Comparison of ENCODE assay signal across 16 mouse cellular contexts in genomic region chr7:28814306-28815034, GRCm38 (mm10). TPM values are rescaled to one million over a fixed set of nuclear protein-coding genes. Genes with fewer than 3 reads are reported as not detected.
A peak's percentile ranks its signal among the peaks of the same experiment; 100 is the strongest.
DNase-seq lines count a peak whose midpoint lies in the region; ATAC-seq and TF ChIP-seq lines count a peak whose summit lies in the region.
"Had no signal": no experiment of that assay in that cellular context is flagged by ENCODE, and none has a peak within 500 bp of the region (broad histone marks: within the 10 kb centered on the region; RNA-seq: fewer than 3 reads in every experiment).

No protein-coding gene starts in this region.

- H3K4me1 ChIP-seq in heart, embryonic 12.5 days (replicated peaks), result peaks cover 71% of the 10 kb centered on the region
- peaks cover 77% of the 10 kb centered on the region for H3K4me1 ChIP-seq in liver, embryonic 13.5 days (replicated peaks)
- peaks cover 33% of the 10 kb centered on the region for H3K4me1 ChIP-seq in liver, postnatal 0 days (ENCODE audit: insufficient read depth)
- H3K4me1 ChIP-seq in MEL (ENCODE audit: control insufficient read depth in 1 of 2, insufficient read depth in 2 of 2, low read length in 2 of 2), result peaks cover 21 to 67% of the 10 kb centered on the region in 2 experiments
- peaks cover 81% of the 10 kb centered on the region for H3K4me1 ChIP-seq in liver, embryonic 15.5 days (replicated peaks)

- H3K27me3 ChIP-seq in heart, embryonic 12.5 days (replicated peaks), result no peaks in the 10 kb centered on the region
- no peaks in the 10 kb centered on the region for H3K27me3 ChIP-seq in liver, embryonic 13.5 days
- no peaks in the 10 kb centered on the region for H3K27me3 ChIP-seq in liver, postnatal 0 days (ENCODE audit: insufficient read depth, low read length)
- no peaks in the 10 kb centered on the region for H3K27me3 ChIP-seq in MEL (ENCODE audit: control insufficient read depth in 1 of 2, insufficient read depth in 2 of 2, low read length in 2 of 2)
- no peaks in the 10 kb centered on the region for H3K27me3 ChIP-seq in liver, embryonic 15.5 days
- H3K27me3 ChIP-seq: embryonic facial prominence, embryonic 12.5 days had no signal

- H3K4me2 ChIP-seq in heart, embryonic 12.5 days, result no peak overlapping the region
- peak overlapping the region; percentile 89 for H3K4me2 ChIP-seq in liver, embryonic 13.5 days
- H3K4me2 ChIP-seq in liver, postnatal 0 days (ENCODE audit: low read depth, low read length), result no peak overlapping the region
- 0 out of 2 replicates have a peak overlapping the region, but pooled peaks have one; percentile 5 for H3K4me2 ChIP-seq in liver, embryonic 15.5 days

- peaks cover 64% of the 10 kb centered on the region for H3K79me2 ChIP-seq in MEL (ENCODE audit: control insufficient read depth, insufficient read depth, low read length, poor library complexity)

- TF ChIP-seq CTCF in liver, postnatal 0 days (IDR thresholded peaks at IDR 0.05; ENCODE audit: low read depth), result no peak
- no peak for TF ChIP-seq CTCF in MEL (IDR thresholded peaks at IDR 0.05 in 2 of 3, conservative IDR thresholded peaks at IDR 0.05 in 1 of 3; ENCODE audit: control insufficient read depth in 1 of 3, insufficient read depth in 1 of 3, low read depth in 2 of 3, low read length in 3 of 3, poor library complexity in 1 of 3, severe bottlenecking in 1 of 3)

- H3K4me3 ChIP-seq in heart, embryonic 12.5 days, result no peak overlapping the region
- H3K4me3 ChIP-seq in liver, embryonic 13.5 days (replicated peaks), result no peak overlapping the region
- H3K4me3 ChIP-seq in liver, postnatal 0 days (ENCODE audit: low read depth, low read length), result no peak overlapping the region
- H3K4me3 ChIP-seq in MEL (ENCODE audit: control insufficient read depth in 1 of 2, insufficient read depth in 1 of 2, low read depth in 2 of 2, low read length in 2 of 2), result no peak overlapping the region
- H3K4me3 ChIP-seq in liver, embryonic 15.5 days (replicated peaks), result no peak overlapping the region
- H3K4me3 ChIP-seq: embryonic facial prominence, embryonic 12.5 days had no signal

- TF ChIP-seq POLR2A in MEL (IDR thresholded peaks at IDR 0.05; ENCODE audit: control insufficient read depth in 1 of 2, insufficient read depth in 1 of 2, low read depth in 1 of 2, low read length in 2 of 2, poor library complexity in 1 of 2), result peak in 1 of 2 experiments; percentile 36; a peak in 2 of 4 replicates

- ATAC-seq in heart, embryonic 12.5 days (ENCODE audit: insufficient number of reproducible peaks, low FRiP score), result no peak
- no peak for ATAC-seq in liver, embryonic 13.5 days (ENCODE audit: low read depth)
- no peak for ATAC-seq in liver, postnatal 0 days
- ATAC-seq in liver, embryonic 15.5 days (ENCODE audit: insufficient read depth), result no peak
- ATAC-seq: hindbrain, postnatal 0 days had no signal

- TF ChIP-seq EP300 in liver, postnatal 0 days (IDR thresholded peaks at IDR 0.05; ENCODE audit: low read depth), result no peak
- TF ChIP-seq EP300 in MEL (IDR thresholded peaks at IDR 0.05; ENCODE audit: low read depth in 1 of 2, low read length in 2 of 2), result no peak

- 0 out of 2 replicates have a peak overlapping the region, but pooled peaks have one; percentile 6 for H3K27ac ChIP-seq in heart, embryonic 12.5 days (ENCODE audit: poor library complexity, severe bottlenecking)
- H3K27ac ChIP-seq in liver, embryonic 13.5 days, result peak overlapping the region; percentile 95; the same call in 1 of the 2 replicates
- H3K27ac ChIP-seq in liver, postnatal 0 days (ENCODE audit: low read depth), result no peak overlapping the region
- peak overlapping the region; percentile 17; the same call in 1 of the 2 replicates for H3K27ac ChIP-seq in MEL (ENCODE audit: control insufficient read depth, low read depth, low read length)
- peak overlapping the region; percentile 19; the same call in 1 of the 2 replicates for H3K27ac ChIP-seq in liver, embryonic 15.5 days (replicated peaks)
- H3K27ac ChIP-seq: embryonic facial prominence, embryonic 12.5 days; forebrain, embryonic 10.5 days; hindbrain, postnatal 0 days had no signal

- no peak for TF ChIP-seq RAD21 in MEL (IDR thresholded peaks at IDR 0.05; ENCODE audit: low read depth, low read length)

- H3K36me3 ChIP-seq in heart, embryonic 12.5 days, result peaks cover 73% of the 10 kb centered on the region
- H3K36me3 ChIP-seq in liver, embryonic 13.5 days, result peaks cover 79% of the 10 kb centered on the region
- peaks cover 65% of the 10 kb centered on the region for H3K36me3 ChIP-seq in liver, postnatal 0 days (replicated peaks; ENCODE audit: insufficient read depth, low read length)
- peaks cover 43 to 74% of the 10 kb centered on the region in 2 experiments for H3K36me3 ChIP-seq in MEL (ENCODE audit: control insufficient read depth in 1 of 2, insufficient read depth in 2 of 2, low read length in 2 of 2)
- H3K36me3 ChIP-seq in liver, embryonic 15.5 days (replicated peaks), result peaks cover 77% of the 10 kb centered on the region

- DNase-seq in heart, adult 11 months, result no peak
- no peak for DNase-seq in liver, embryonic 13.5 days
- no peak for DNase-seq in liver, postnatal 0 days
- peak; percentile 71 for DNase-seq in MEL (ENCODE audit: low read depth, low spot score)
- no peak for DNase-seq in layer of hippocampus, adult 18-20 months (ENCODE audit: low spot score in 2 of 2)
- DNase-seq: adrenal gland, postnatal 36 days; cerebellum, postnatal 25 days; gastrocnemius, postnatal 25 days; layer of hippocampus, adult 9-11 months; lung, postnatal 14 days; thymus, postnatal 25 days had no signal

- WGBS in heart, embryonic 12.5 days, result 60% methylated on average over 5 of the region's 5 CpGs
- WGBS in liver, embryonic 13.5 days (ENCODE audit: insufficient replicate concordance), result 59% methylated on average over 5 of the region's 5 CpGs
- WGBS in liver, postnatal 0 days (ENCODE audit: insufficient replicate concordance), result 53% methylated on average over 5 of the region's 5 CpGs
- WGBS in liver, embryonic 15.5 days (ENCODE audit: insufficient replicate concordance), result 53% methylated on average over 5 of the region's 5 CpGs

- H3K9me3 ChIP-seq in heart, embryonic 12.5 days (replicated peaks), result no peaks in the 10 kb centered on the region
- no peaks in the 10 kb centered on the region for H3K9me3 ChIP-seq in liver, embryonic 13.5 days (replicated peaks)
- no peaks in the 10 kb centered on the region for H3K9me3 ChIP-seq in liver, postnatal 0 days (ENCODE audit: low read length)
- H3K9me3 ChIP-seq in MEL (replicated peaks; ENCODE audit: insufficient read depth, low read length), result no peaks in the 10 kb centered on the region
- H3K9me3 ChIP-seq in liver, embryonic 15.5 days (replicated peaks), result no peaks in the 10 kb centered on the region
- H3K9me3 ChIP-seq: embryonic facial prominence, embryonic 12.5 days; forebrain, embryonic 10.5 days had no signal

- no peak overlapping the region for H3K9ac ChIP-seq in heart, embryonic 12.5 days
- H3K9ac ChIP-seq in liver, embryonic 13.5 days, result 0 out of 2 replicates have a peak overlapping the region, but pooled peaks have one; percentile 86
- H3K9ac ChIP-seq in liver, postnatal 0 days (replicated peaks), result no peak overlapping the region
- H3K9ac ChIP-seq in MEL (ENCODE audit: control insufficient read depth, low read depth, low read length, poor library complexity, severe bottlenecking), result no peak overlapping the region
- H3K9ac ChIP-seq in liver, embryonic 15.5 days, result no peak overlapping the region; the same call in 1 of the 2 replicates
- H3K9ac ChIP-seq: embryonic facial prominence, embryonic 12.5 days had no signal

RNA-seq across cellular contexts. Expression of gene Hnrnpl, which starts 6.1 kb away (rescaled TPM):
- 218 and 232 TPM in 2 replicates for polyA plus RNA-seq in heart, embryonic 12.5 days (2016; fragmentation: Nextera tagmentation; extraction: Ambion mirVana)
- polyA plus RNA-seq in liver, embryonic 13.5 days (2015; fragmentation: Nextera tagmentation; extraction: Ambion mirVana), result 130 and 154 TPM in 2 replicates
- 82.0 and 88.6 TPM in 2 replicates for polyA plus RNA-seq in liver, postnatal 0 days (2015; fragmentation: Nextera tagmentation; extraction: Ambion mirVana)
- total RNA-seq in MEL (2012; rRNA removed), result 246 and 303 TPM in 2 replicates
- polyA plus RNA-seq in MEL (2012; ENCODE audit: insufficient read depth in 1 of 2, insufficient read length in 2 of 2, low read depth in 1 of 2, low replicate concordance in 2 of 2, missing spikeins in 1 of 2), result 1,000 to 10,000 TPM in 1 of 2 experiments, 100 to 1,000 TPM in 1; 684 to 1,095 TPM
- 79.3 and 86.9 TPM in 2 replicates for polyA plus RNA-seq in liver, embryonic 15.5 days (2015; fragmentation: Nextera tagmentation; extraction: Ambion mirVana)
- 100 to 1,000 TPM; 407 to 414 TPM for total RNA-seq in layer of hippocampus, adult 18-20 months (2021)

RNA-seq across cellular contexts. Expression of gene Ech1, which starts 10.5 kb away (rescaled TPM):
- polyA plus RNA-seq in heart, embryonic 12.5 days (2016; fragmentation: Nextera tagmentation; extraction: Ambion mirVana), result 137 and 142 TPM in 2 replicates
- polyA plus RNA-seq in liver, embryonic 13.5 days (2015; fragmentation: Nextera tagmentation; extraction: Ambion mirVana), result 74.5 and 77.7 TPM in 2 replicates
- polyA plus RNA-seq in liver, postnatal 0 days (2015; fragmentation: Nextera tagmentation; extraction: Ambion mirVana), result 534 and 566 TPM in 2 replicates
- total RNA-seq in MEL (2012; rRNA removed), result 82.8 and 99.5 TPM in 2 replicates
- 10 to 100 TPM in 1 of 2 experiments, not detected in 1; 74.7 TPM for polyA plus RNA-seq in MEL (2012; ENCODE audit: insufficient read depth in 1 of 2, insufficient read length in 2 of 2, low read depth in 1 of 2, low replicate concordance in 2 of 2, missing spikeins in 1 of 2)
- polyA plus RNA-seq in liver, embryonic 15.5 days (2015; fragmentation: Nextera tagmentation; extraction: Ambion mirVana), result 125 and 148 TPM in 2 replicates
- total RNA-seq in layer of hippocampus, adult 18-20 months (2021), result 10 to 100 TPM; 63.1 to 71.0 TPM

RNA-seq across cellular contexts. Expression of gene Lgals4, which starts 19.2 kb away (rescaled TPM):
- 4.2 and 4.4 TPM in 2 replicates for polyA plus RNA-seq in heart, embryonic 12.5 days (2016; fragmentation: Nextera tagmentation; extraction: Ambion mirVana)
- 1.6 and 3.1 TPM in 2 replicates for polyA plus RNA-seq in liver, embryonic 13.5 days (2015; fragmentation: Nextera tagmentation; extraction: Ambion mirVana)
- 19.5 and 21.3 TPM in 2 replicates for polyA plus RNA-seq in liver, postnatal 0 days (2015; fragmentation: Nextera tagmentation; extraction: Ambion mirVana)
- total RNA-seq in MEL (2012; rRNA removed), result 1.5 and 2.1 TPM in 2 replicates
- polyA plus RNA-seq in MEL (2012; ENCODE audit: insufficient read depth in 1 of 2, insufficient read length in 2 of 2, low read depth in 1 of 2, low replicate concordance in 2 of 2, missing spikeins in 1 of 2), result 1 to 10 TPM in 1 of 2 experiments, not detected in 1; 5.1 TPM
- 4.8 and 6.4 TPM in 2 replicates for polyA plus RNA-seq in liver, embryonic 15.5 days (2015; fragmentation: Nextera tagmentation; extraction: Ambion mirVana)
- 1 to 10 TPM; 3.5 to 5.6 TPM for total RNA-seq in layer of hippocampus, adult 18-20 months (2021)

RNA-seq across cellular contexts. Expression of gene Rinl, which starts 25.7 kb away (rescaled TPM):
- 2.7 and 2.8 TPM in 2 replicates for polyA plus RNA-seq in heart, embryonic 12.5 days (2016; fragmentation: Nextera tagmentation; extraction: Ambion mirVana)
- 10.8 and 12.0 TPM in 2 replicates for polyA plus RNA-seq in liver, embryonic 13.5 days (2015; fragmentation: Nextera tagmentation; extraction: Ambion mirVana)
- polyA plus RNA-seq in liver, postnatal 0 days (2015; fragmentation: Nextera tagmentation; extraction: Ambion mirVana), result 7.2 and 7.6 TPM in 2 replicates
- 32.9 and 39.9 TPM in 2 replicates for total RNA-seq in MEL (2012; rRNA removed)
- polyA plus RNA-seq in MEL (2012; ENCODE audit: insufficient read depth in 1 of 2, insufficient read length in 2 of 2, low read depth in 1 of 2, low replicate concordance in 2 of 2, missing spikeins in 1 of 2), result 10 to 100 TPM in 1 of 2 experiments, not detected in 1; 63.9 TPM
- 9.4 and 10.2 TPM in 2 replicates for polyA plus RNA-seq in liver, embryonic 15.5 days (2015; fragmentation: Nextera tagmentation; extraction: Ambion mirVana)
- total RNA-seq in layer of hippocampus, adult 18-20 months (2021), result 1 to 10 TPM; 2.4 to 3.0 TPM

RNA-seq across cellular contexts. Expression of gene Nfkbib, which starts 47.2 kb away (rescaled TPM):
- polyA plus RNA-seq in heart, embryonic 12.5 days (2016; fragmentation: Nextera tagmentation; extraction: Ambion mirVana), result 30.0 and 32.1 TPM in 2 replicates
- polyA plus RNA-seq in liver, embryonic 13.5 days (2015; fragmentation: Nextera tagmentation; extraction: Ambion mirVana), result 37.0 and 37.1 TPM in 2 replicates
- polyA plus RNA-seq in liver, postnatal 0 days (2015; fragmentation: Nextera tagmentation; extraction: Ambion mirVana), result 25.1 and 26.9 TPM in 2 replicates
- 30.7 and 32.9 TPM in 2 replicates for total RNA-seq in MEL (2012; rRNA removed)
- polyA plus RNA-seq in MEL (2012; ENCODE audit: insufficient read depth in 1 of 2, insufficient read length in 2 of 2, low read depth in 1 of 2, low replicate concordance in 2 of 2, missing spikeins in 1 of 2), result 10 to 100 TPM in 1 of 2 experiments, not detected in 1; 52.7 TPM
- polyA plus RNA-seq in liver, embryonic 15.5 days (2015; fragmentation: Nextera tagmentation; extraction: Ambion mirVana), result 29.4 and 33.3 TPM in 2 replicates
- 10 to 100 TPM; 29.0 to 29.2 TPM for total RNA-seq in layer of hippocampus, adult 18-20 months (2021)

Comparison
In these comparisons a context has a peak if more than half of its experiments do, and no peak if none do; other contexts are left out.
1. H3K4me2 ChIP-seq: peak in liver, embryonic 13.5 days (single experiment) and liver, embryonic 15.5 days (single experiment); none in heart, embryonic 12.5 days (single experiment) and liver, postnatal 0 days (single experiment).